8 mouse cellular contexts compared by ENCODE assay signal in genomic region chr8:88488391-88488829, GRCm38 (mm10). TPM values are rescaled to one million over a fixed set of nuclear protein-coding genes. Genes with fewer than 3 reads are reported as not detected.
DNase-seq lines count a peak whose midpoint lies in the region; ATAC-seq lines count a peak whose summit lies in the region.
"Had no signal": no experiment of that assay in that cellular context is flagged by ENCODE, and none has a peak within 500 bp of the region (broad histone marks: within the 10 kb centered on the region; RNA-seq: fewer than 3 reads in every experiment).

No protein-coding gene starts in this region.

- no peaks in the 10 kb centered on the region for H3K36me3 ChIP-seq in liver, embryonic 12.5 days
- H3K36me3 ChIP-seq in embryonic facial prominence, embryonic 11.5 days (replicated peaks; ENCODE audit: control insufficient read depth, insufficient read depth, low read depth, low read length): no peaks in the 10 kb centered on the region
- H3K36me3 ChIP-seq in hindbrain, embryonic 12.5 days: no peaks in the 10 kb centered on the region
- no peaks in the 10 kb centered on the region for H3K36me3 ChIP-seq in neural tube, embryonic 12.5 days

- no peaks in the 10 kb centered on the region for H3K27me3 ChIP-seq in liver, embryonic 12.5 days (replicated peaks)
- H3K27me3 ChIP-seq in embryonic facial prominence, embryonic 11.5 days (ENCODE audit: control insufficient read depth, insufficient read depth, low read length): no peaks in the 10 kb centered on the region
- no peaks in the 10 kb centered on the region for H3K27me3 ChIP-seq in hindbrain, embryonic 12.5 days
- H3K27me3 ChIP-seq in neural tube, embryonic 12.5 days (replicated peaks): no peaks in the 10 kb centered on the region

- no peak overlapping the region for H3K9ac ChIP-seq in liver, embryonic 12.5 days
- H3K9ac ChIP-seq in embryonic facial prominence, embryonic 11.5 days (replicated peaks; ENCODE audit: low read length): peak overlapping the region; percentile 25
- peak overlapping the region; percentile 43; the same call in 1 of the 2 replicates for H3K9ac ChIP-seq in hindbrain, embryonic 12.5 days
- H3K9ac ChIP-seq in neural tube, embryonic 12.5 days: no peak overlapping the region

- H3K9me3 ChIP-seq in liver, embryonic 12.5 days (replicated peaks): no peaks in the 10 kb centered on the region
- H3K9me3 ChIP-seq in embryonic facial prominence, embryonic 11.5 days (replicated peaks; ENCODE audit: control insufficient read depth, low read length): no peaks in the 10 kb centered on the region
- H3K9me3 ChIP-seq in hindbrain, embryonic 12.5 days (replicated peaks): peaks cover 5% of the 10 kb centered on the region
- H3K9me3 ChIP-seq in neural tube, embryonic 12.5 days: 0 out of 2 replicates have a peak, but pooled peaks cover 5% of the 10 kb centered on the region

- no peak for ATAC-seq in liver, embryonic 12.5 days
- ATAC-seq in embryonic facial prominence, embryonic 11.5 days (replicated peaks; ENCODE audit: insufficient number of reproducible peaks, low FRiP score, low TSS enrichment, low read depth): peak; percentile 82
- ATAC-seq in hindbrain, embryonic 12.5 days (ENCODE audit: low FRiP score): peak; percentile 79
- ATAC-seq in neural tube, embryonic 12.5 days (ENCODE audit: low FRiP score, low read depth): 0 out of 2 replicates have a peak, but pooled peaks have one; percentile 21

- peaks cover 6% of the 10 kb centered on the region; the same call in 1 of the 2 replicates for H3K4me1 ChIP-seq in liver, embryonic 12.5 days
- peaks cover 8% of the 10 kb centered on the region for H3K4me1 ChIP-seq in embryonic facial prominence, embryonic 11.5 days (ENCODE audit: control insufficient read depth, insufficient read depth, low read length)
- H3K4me1 ChIP-seq in hindbrain, embryonic 12.5 days: peaks cover 14% of the 10 kb centered on the region
- peaks cover 16% of the 10 kb centered on the region for H3K4me1 ChIP-seq in neural tube, embryonic 12.5 days

- no peak overlapping the region for H3K27ac ChIP-seq in liver, embryonic 12.5 days
- peak overlapping the region; percentile 47; the same call in 1 of the 2 replicates for H3K27ac ChIP-seq in embryonic facial prominence, embryonic 11.5 days (replicated peaks; ENCODE audit: low read depth, low read length)
- peak overlapping the region; percentile 72 for H3K27ac ChIP-seq in hindbrain, embryonic 12.5 days
- peak overlapping the region; percentile 15; the same call in 1 of the 2 replicates for H3K27ac ChIP-seq in neural tube, embryonic 12.5 days

- H3K4me3 ChIP-seq in liver, embryonic 12.5 days: no peak overlapping the region
- no peak overlapping the region for H3K4me3 ChIP-seq in embryonic facial prominence, embryonic 11.5 days (ENCODE audit: low read depth, low read length)
- H3K4me3 ChIP-seq in hindbrain, embryonic 12.5 days: no peak overlapping the region
- H3K4me3 ChIP-seq in neural tube, embryonic 12.5 days: no peak overlapping the region

- DNase-seq in liver: peak; percentile 13
- peak; percentile 44 for DNase-seq in embryonic facial prominence, embryonic 11.5 days (ENCODE audit: low spot score)
- no peak for DNase-seq in gastrocnemius, postnatal 4 days (ENCODE audit: low spot score in 2 of 2)
- no peak for DNase-seq in left cerebral cortex, postnatal 14 days (ENCODE audit: low spot score in 2 of 2)
- DNase-seq: lung, adult 18-20 months had no signal

- no peak overlapping the region for H3K4me2 ChIP-seq in liver, embryonic 12.5 days
- no peak overlapping the region for H3K4me2 ChIP-seq in embryonic facial prominence, embryonic 11.5 days (ENCODE audit: low read depth, low read length)
- H3K4me2 ChIP-seq in hindbrain, embryonic 12.5 days (replicated peaks): no peak overlapping the region
- H3K4me2 ChIP-seq in neural tube, embryonic 12.5 days (replicated peaks): no peak overlapping the region

- intact Hi-C loops in left cerebral cortex, postnatal 14 days (cut with DNase I): no loop called here

- 21% methylated on average over 5 of the region's 5 CpGs for WGBS in liver, embryonic 12.5 days (ENCODE audit: insufficient replicate concordance)
- WGBS in embryonic facial prominence, embryonic 11.5 days: 0% methylated on average over 5 of the region's 5 CpGs
- WGBS in hindbrain, embryonic 12.5 days: 6% methylated on average over 5 of the region's 5 CpGs
- 2% methylated on average over 5 of the region's 5 CpGs for WGBS in neural tube, embryonic 12.5 days

RNA-seq across cellular contexts. Expression of gene Nkd1, which starts 32.7 kb away (rescaled TPM):
- 4.3 and 5.5 TPM in 2 replicates for polyA plus RNA-seq in liver, embryonic 12.5 days (2016; fragmentation: Nextera tagmentation; extraction: Ambion mirVana)
- 45.0 and 50.7 TPM in 2 replicates for polyA plus RNA-seq in embryonic facial prominence, embryonic 11.5 days (2014; fragmentation: Nextera tagmentation; extraction: Ambion mirVana)
- polyA plus RNA-seq in hindbrain, embryonic 12.5 days (2016; fragmentation: Nextera tagmentation; extraction: Ambion mirVana): 106 and 111 TPM in 2 replicates
- polyA plus RNA-seq in neural tube, embryonic 12.5 days (2016; fragmentation: Nextera tagmentation; extraction: Ambion mirVana): 77.2 and 84.5 TPM in 2 replicates
- 10 to 100 TPM; 11.7 to 11.9 TPM for total RNA-seq in gastrocnemius, postnatal 4 days (2021)
- 10 to 100 TPM; 19.7 to 25.5 TPM for total RNA-seq in left cerebral cortex, postnatal 14 days (2021)

Comparison
In these comparisons a context has a peak if more than half of its experiments do, and no peak if none do; other contexts are left out.
1. DNase-seq: peak in liver (single experiment) and embryonic facial prominence, embryonic 11.5 days (single experiment); none in gastrocnemius, postnatal 4 days (0 of 2) and left cerebral cortex, postnatal 14 days (0 of 2).
2. H3K9ac ChIP-seq: peak in embryonic facial prominence, embryonic 11.5 days (single experiment) and hindbrain, embryonic 12.5 days (single experiment); none in liver, embryonic 12.5 days (single experiment) and neural tube, embryonic 12.5 days (single experiment).